Mouse (Mus musculus) adrenal gland (tissue): ENCODE data around the gene Dctpp1.

ENCODE experiments used
- intact Hi-C: fragments of 180-260 bp; cut with DNase I; formaldehyde crosslinking; loops from one replicate; pipeline ENCODE4 v1.15.1; 2025
- long read RNA-seq, 2 experiments: library from polyadenylated mRNA; unstranded; transcript quantifications; one replicate each; pipeline ENCODE4 v2.0.0; 2020; ENCODE audit warnings: borderline replicate concordance in 1 of 2; ENCODE audit not compliant: insufficient replicate concordance in 1 of 2

Dctpp1 gene
- long read RNA-seq, experiment 1, transcript Dctpp1-201 (3 exons, 676 nt) = major isoform, 21 of 22 reads
- long read RNA-seq, experiment 1, partial matches to known transcripts = 1 of 22 reads
- long read RNA-seq, experiment 1, other reads (novel, unspliced or antisense) = 0 of 22 reads
- long read RNA-seq, experiment 2, transcript Dctpp1-201 (3 exons, 676 nt) = major isoform, 21 of 21 reads
- long read RNA-seq, experiment 2, partial matches to known transcripts = 0 of 21 reads
- long read RNA-seq, experiment 2, other reads (novel, unspliced or antisense) = 0 of 21 reads

GRCm38 (mm10) chr7:127260309-127261111, at the start of gene Dctpp1:
Gene Dctpp1, minus strand, starts transcription at chr7:127260709.
- intact Hi-C loops = no loop called here

GRCm38 (mm10) chr7:127309951-127310350, 49.4 kb upstream of the Dctpp1 start:
- intact Hi-C loops = no loop called here

- intact Hi-C loops = no loop called here
Measured at GRCm38 (mm10) chr7:127308887-127309286, 48.4 kb upstream of the Dctpp1 start.

- intact Hi-C loops = no loop called here
Measured at GRCm38 (mm10) chr7:127308431-127308830, 47.9 kb upstream of the Dctpp1 start.

- intact Hi-C loops = no loop called here
Measured at GRCm38 (mm10) chr7:127297586-127298193, 37.2 kb upstream of the Dctpp1 start.

GRCm38 (mm10) chr7:127296786-127297555, 36.5 kb upstream of the Dctpp1 start:
- intact Hi-C loops = no loop called here

- intact Hi-C loops = no loop called here
Measured at GRCm38 (mm10) chr7:127296098-127296497, 35.6 kb upstream of the Dctpp1 start, which contains the start of gene Itgal. Gene Itgal, plus strand, starts transcription at chr7:127296260.

- intact Hi-C loops = no loop called here
Measured at GRCm38 (mm10) chr7:127290142-127290541, 29.6 kb upstream of the Dctpp1 start.

GRCm38 (mm10) chr7:127289306-127289705, 28.8 kb upstream of the Dctpp1 start:
- intact Hi-C loops = no loop called here

GRCm38 (mm10) chr7:127287940-127288339, 27.4 kb upstream of the Dctpp1 start:
- intact Hi-C loops = no loop called here

GRCm38 (mm10) chr7:127285154-127285553, 24.6 kb upstream of the Dctpp1 start:
- intact Hi-C loops = no loop called here

GRCm38 (mm10) chr7:127282190-127282589, 21.7 kb upstream of the Dctpp1 start:
- intact Hi-C loops = no loop called here

- intact Hi-C loops = no loop called here
Measured at GRCm38 (mm10) chr7:127281114-127281513, 20.6 kb upstream of the Dctpp1 start.

- intact Hi-C loops = no loop called here
Measured at GRCm38 (mm10) chr7:127280092-127280491, 19.6 kb upstream of the Dctpp1 start.

- intact Hi-C loops = no loop called here
Measured at GRCm38 (mm10) chr7:127278311-127278710, 17.8 kb upstream of the Dctpp1 start.

- intact Hi-C loops = no loop called here
Measured at GRCm38 (mm10) chr7:127276519-127276961, 16.0 kb upstream of the Dctpp1 start.

GRCm38 (mm10) chr7:127273925-127274789, 13.6 kb upstream of the Dctpp1 start, which contains the start of gene Sephs2:
Gene Sephs2, minus strand, starts transcription at chr7:127274055.
- intact Hi-C loops = no loop called here

- intact Hi-C loops = no loop called here
Measured at GRCm38 (mm10) chr7:127273118-127273923, 12.8 kb upstream of the Dctpp1 start.

- intact Hi-C loops = no loop called here
Measured at GRCm38 (mm10) chr7:127272566-127272965, 12.1 kb upstream of the Dctpp1 start.
